Mouse (Mus musculus) limb, embryonic 14.5 days (tissue): Measurements from ENCODE around the gene Spen. TPM values are rescaled to one million over a fixed set of nuclear protein-coding genes. Genes with fewer than 3 reads are reported as not detected.

Experiments
- ATAC-seq: fragments of 200-750 bp; cut with Nextera tagmentation; 2 replicates; pipeline ENCODE4 v1.8.0; 2017; ENCODE audit warnings: low read depth, moderate number of reproducible peaks, moderate TSS enrichment; ENCODE audit not compliant: low FRiP score
- DNase-seq: peaks from one replicate; pipeline ENCODE4 v3.0.0-alpha.2; 2015; ENCODE audit warnings: low spot score
- H3K27ac ChIP-seq: fragments of 300-500 bp; sonication (generic); replicated peaks from 2 replicates; pipeline ENCODE4 v1.5.1; 2014; ENCODE audit warnings: low read depth, mild to moderate bottlenecking, low read length, moderate library complexity, mixed read lengths
- H3K27me3 ChIP-seq: fragments of 300-500 bp; sonication (generic); 2 replicates; pipeline ENCODE4 v1.6.1; 2014; ENCODE audit warnings: low read length, mixed read lengths; ENCODE audit not compliant: control insufficient read depth, insufficient read depth
- H3K36me3 ChIP-seq: fragments of 300-500 bp; sonication (generic); 2 replicates; pipeline ENCODE4 v1.6.1; 2014; ENCODE audit warnings: mild to moderate bottlenecking, low read length, moderate library complexity, mixed read lengths; ENCODE audit not compliant: control insufficient read depth, insufficient read depth
- H3K4me1 ChIP-seq: fragments of 300-500 bp; sonication (generic); 2 replicates; pipeline ENCODE4 v1.6.1; 2014; ENCODE audit warnings: antibody characterized with exemption, low read length, mixed read lengths; ENCODE audit not compliant: control insufficient read depth, insufficient read depth
- H3K4me2 ChIP-seq: fragments of 300-500 bp; sonication (generic); replicated peaks from 2 replicates; pipeline ENCODE4 v1.6.1; 2014; ENCODE audit warnings: low read depth, mild to moderate bottlenecking, low read length, moderate library complexity; ENCODE audit not compliant: severe bottlenecking
- H3K4me3 ChIP-seq: fragments of 300-500 bp; sonication (generic); replicated peaks from 2 replicates; pipeline ENCODE4 v1.5.1; 2014; ENCODE audit warnings: low read length
- H3K9ac ChIP-seq: fragments of 300-500 bp; sonication (generic); 2 replicates; pipeline ENCODE4 v1.6.1; 2014; ENCODE audit warnings: mild to moderate bottlenecking, low read depth, low read length, moderate library complexity; ENCODE audit not compliant: severe bottlenecking
- H3K9me3 ChIP-seq: fragments of 300-500 bp; sonication (generic); 2 replicates; pipeline ENCODE4 v1.6.1; 2016; ENCODE audit warnings: low read length; ENCODE audit not compliant: control insufficient read depth
- POLR2A ChIP-seq: fragments of 200-500 bp; IDR thresholded peaks from 2 replicates; pipeline ENCODE4 v1.8.0; 2012; ENCODE audit warnings: inconsistent platforms, mild to moderate bottlenecking, moderate library complexity, borderline replicate concordance; ENCODE audit not compliant: insufficient read depth, insufficient read length; ENCODE audit errors: extremely low read depth
- WGBS: fragments of 180-500 bp; shearing (Covaris S2); extraction: QIAGEN DNeasy Blood & Tissue Kit; methylation state at CpG from one replicate; pipeline ENCODE4 v1.1.7; 2014; 5-methylcytosine and 5-hydroxymethylcytosine counted together
- polyA plus RNA-seq, 2 experiments: library from polyadenylated mRNA; depleted of rRNA in 1 of 2; stranded (reverse) in 1 of 2; unstranded in 1 of 2; fragments of >200 nt; fragmentation: Nextera tagmentation in 1 of 2; extraction: Ambion mirVana in 1 of 2; gene quantifications; 2 replicates each; pipeline versions ENCODE4 v1.2.1 to v1.2.3; 2012 to 2014

The Spen gene
- polyA plus RNA-seq, 2 experiments: 13.1 to 15.9 TPM

DNA sequence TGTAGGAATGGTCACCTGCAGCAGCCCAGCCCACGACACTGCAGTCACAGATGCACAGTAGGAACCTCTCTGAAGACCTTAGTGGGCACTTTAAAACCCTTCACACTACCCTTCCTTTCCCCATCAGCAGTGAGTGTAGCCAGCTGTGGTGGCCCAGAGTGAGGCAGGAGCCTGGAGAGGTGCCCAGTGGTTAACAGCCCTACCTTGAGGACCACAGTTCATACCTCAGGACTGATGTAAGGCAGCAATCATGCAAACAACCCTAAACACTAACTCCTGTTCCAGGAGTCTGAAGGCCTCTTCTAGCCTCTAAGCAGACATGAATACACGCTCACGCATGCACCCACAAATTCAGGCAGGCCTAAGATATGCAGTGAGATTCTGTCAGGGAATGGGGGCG, 33.9 kb downstream of the Spen start:
- H3K36me3 ChIP-seq: no peaks in the 10 kb centered on the region
- H3K27me3 ChIP-seq: no peaks in the 10 kb centered on the region
- H3K4me3 ChIP-seq: no peak overlapping the region
- no peak for TF ChIP-seq POLR2A
- no peak overlapping the region for H3K9ac ChIP-seq
- H3K4me2 ChIP-seq: no peak overlapping the region
- no peaks in the 10 kb centered on the region for H3K9me3 ChIP-seq
- H3K27ac ChIP-seq: no peak overlapping the region
- peak; percentile 14 for DNase-seq
- WGBS: 84% methylated on average over 4 of the region's 4 CpGs
- peaks cover 5% of the 10 kb centered on the region for H3K4me1 ChIP-seq
- ATAC-seq: no peak

GRCm38 (mm10) chr4:141502723-141503122, 35.7 kb downstream of the Spen start:
- Histone ChIP-seq H3K4me2 (no peak overlapping the region), H3K9me3 (no peaks in the 10 kb centered on the region), H3K4me3 (no peak overlapping the region), H3K27ac (no peak overlapping the region), H3K27me3 (no peaks in the 10 kb centered on the region), H3K36me3 (no peaks in the 10 kb centered on the region), H3K4me1 (peaks cover 5% of the 10 kb centered on the region), H3K9ac (no peak overlapping the region)
- no peak for ATAC-seq
- 55% methylated on average over 5 of the region's 5 CpGs for WGBS
- TF ChIP-seq POLR2A: no peak
- DNase-seq: no peak

GRCm38 (mm10) chr4:141501058-141501457, 37.3 kb downstream of the Spen start:
- no peaks in the 10 kb centered on the region for H3K27me3 ChIP-seq
- H3K9ac ChIP-seq: no peak overlapping the region
- no peaks in the 10 kb centered on the region for H3K9me3 ChIP-seq
- no peak for TF ChIP-seq POLR2A
- no peak for ATAC-seq
- H3K27ac ChIP-seq: peak overlapping the region; percentile 33; the same call in 1 of the 2 replicates
- peak; percentile 10 for DNase-seq
- H3K4me1 ChIP-seq: no peaks in the 10 kb centered on the region
- peaks cover under 1% of the 10 kb centered on the region; the same call in 1 of the 2 replicates for H3K36me3 ChIP-seq
- no peak overlapping the region for H3K4me3 ChIP-seq
- 73% methylated on average over 5 of the region's 5 CpGs for WGBS
- no peak overlapping the region for H3K4me2 ChIP-seq

DNA sequence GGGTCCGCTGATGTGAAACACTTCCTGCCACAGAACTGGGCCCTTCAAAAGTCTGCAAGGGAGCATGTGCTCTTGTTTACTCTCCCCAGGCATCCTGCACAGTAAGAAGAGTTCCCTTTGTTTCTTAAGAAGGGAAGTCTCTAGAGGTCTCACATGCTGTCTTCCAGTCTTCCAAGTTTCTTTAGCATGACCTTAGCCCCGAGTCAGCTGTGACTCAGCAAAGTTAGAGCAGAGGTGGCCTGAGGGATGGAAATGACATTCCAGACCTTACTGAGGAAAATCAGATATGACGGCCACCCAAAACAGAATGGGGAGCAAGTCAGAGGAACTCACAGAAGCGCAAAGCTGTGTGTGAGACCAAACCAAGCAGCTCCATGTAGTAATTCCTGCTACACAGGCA, 37.8 kb downstream of the Spen start:
- no peak for TF ChIP-seq POLR2A
- 79% methylated on average over 4 of the region's 4 CpGs for whole genome bisulfite sequencing
- Histone ChIP-seq H3K9ac (no peak overlapping the region), H3K9me3 (no peaks in the 10 kb centered on the region), H3K27me3 (no peaks in the 10 kb centered on the region), H3K36me3 (peaks cover 5% of the 10 kb centered on the region), H3K4me3 (no peak overlapping the region), H3K4me1 (no peaks in the 10 kb centered on the region), H3K4me2 (no peak overlapping the region), H3K27ac (peak overlapping the region; percentile 33; the same call in 1 of the 2 replicates)
- ATAC-seq (no peak), DNase-seq (no peak)

- TF ChIP-seq POLR2A: no peak
- Histone ChIP-seq H3K9ac (no peak overlapping the region), H3K27ac (no peak overlapping the region), H3K4me2 (no peak overlapping the region), H3K27me3 (no peaks in the 10 kb centered on the region), H3K4me1 (no peaks in the 10 kb centered on the region), H3K9me3 (no peaks in the 10 kb centered on the region), H3K36me3 (peaks cover 97% of the 10 kb centered on the region), H3K4me3 (no peak overlapping the region)
- WGBS: 90% methylated on average over 4 of the region's 4 CpGs
- ATAC-seq (no peak), DNase-seq (no peak)
Observed at GRCm38 (mm10) chr4:141488670-141489069, 49.7 kb downstream of the Spen start.

DNA sequence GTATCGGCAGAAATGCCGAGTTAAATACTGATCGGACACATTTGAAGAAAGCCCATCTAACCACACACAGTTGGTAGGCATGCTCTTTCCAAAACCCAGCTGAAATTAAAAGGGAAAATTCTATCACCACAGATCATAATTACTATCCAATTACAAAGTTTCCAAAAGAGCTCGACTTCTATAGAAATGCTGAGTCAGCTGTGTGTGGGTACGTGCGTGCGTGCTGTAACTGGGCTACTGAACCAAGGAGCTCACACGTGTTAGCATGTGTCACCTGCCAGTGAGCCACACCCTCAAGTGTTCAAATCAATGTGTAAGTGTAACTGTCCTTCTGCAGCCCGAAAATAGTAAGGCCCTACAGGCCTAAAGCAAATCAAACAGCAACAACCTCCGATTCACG, 50.8 kb downstream of the Spen start:
- H3K4me2 ChIP-seq: no peak overlapping the region

More for the DNA sequence above, 50.8 kb downstream of the Spen start:
- ATAC-seq (no peak), DNase-seq (no peak)
- no peaks in the 10 kb centered on the region for H3K27me3 ChIP-seq
- H3K9ac ChIP-seq: no peak overlapping the region
- H3K9me3 ChIP-seq: no peaks in the 10 kb centered on the region
- no peaks in the 10 kb centered on the region for H3K4me1 ChIP-seq
- no peak for TF ChIP-seq POLR2A
- WGBS: 92% methylated on average over 11 of the region's 11 CpGs
- H3K27ac ChIP-seq: no peak overlapping the region
- peaks cover 97% of the 10 kb centered on the region for H3K36me3 ChIP-seq
- H3K4me3 ChIP-seq: no peak overlapping the region
